Mouse (Mus musculus): Measurements from ENCODE around the gene C1ql1. TPM values are rescaled to one million over a fixed set of nuclear protein-coding genes. Genes with fewer than 3 reads are reported as not detected.

C1ql1 gene
- total RNA-seq, 2 experiments from 2014 or later, result not detected

DNA sequence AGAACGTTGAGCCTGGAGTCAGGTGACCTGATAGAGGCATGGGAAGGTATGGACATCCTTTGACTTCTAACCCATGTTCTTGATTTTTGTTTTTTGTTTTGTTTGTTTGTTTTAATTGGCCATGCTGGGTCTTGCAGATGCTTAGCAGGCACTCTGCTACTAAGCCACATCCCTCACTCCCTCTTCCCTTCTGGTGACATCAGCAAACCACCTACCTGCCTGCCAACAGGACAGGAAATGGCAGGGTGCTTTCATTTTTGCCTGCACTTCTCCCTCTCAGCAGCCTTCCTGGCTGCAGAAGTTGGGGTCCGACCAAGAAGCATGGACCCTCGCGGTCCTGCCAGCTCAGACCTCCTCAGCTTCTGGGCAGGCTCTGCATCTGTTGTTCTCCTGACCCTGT lies 14.6 kb upstream of the C1ql1 start:
- no peak for DNase-seq
- intact Hi-C loops (cut with DNase I), result no loop called here

DNA sequence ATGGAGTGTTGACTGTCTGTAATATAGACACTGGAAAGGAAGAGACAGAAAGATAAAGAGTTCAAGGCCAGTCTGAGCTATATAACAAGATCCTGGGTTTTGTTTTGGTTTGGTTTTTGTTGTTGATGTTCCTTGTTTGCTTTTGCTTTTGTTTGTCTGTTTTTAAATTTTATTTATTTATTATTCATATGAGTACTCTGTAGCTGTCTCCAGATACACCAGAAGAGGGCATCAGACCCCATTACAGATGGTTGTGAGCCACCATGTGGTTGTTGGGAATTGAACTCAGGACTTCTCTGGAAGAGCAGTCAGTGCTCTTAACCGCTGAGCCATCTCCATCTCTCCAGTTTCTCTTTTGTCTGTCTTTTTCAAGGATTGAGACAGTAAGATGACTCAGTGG lies 12.4 kb upstream of the C1ql1 start:
- no peak for DNase-seq
- intact Hi-C loops (cut with DNase I), result no loop called here

DNA sequence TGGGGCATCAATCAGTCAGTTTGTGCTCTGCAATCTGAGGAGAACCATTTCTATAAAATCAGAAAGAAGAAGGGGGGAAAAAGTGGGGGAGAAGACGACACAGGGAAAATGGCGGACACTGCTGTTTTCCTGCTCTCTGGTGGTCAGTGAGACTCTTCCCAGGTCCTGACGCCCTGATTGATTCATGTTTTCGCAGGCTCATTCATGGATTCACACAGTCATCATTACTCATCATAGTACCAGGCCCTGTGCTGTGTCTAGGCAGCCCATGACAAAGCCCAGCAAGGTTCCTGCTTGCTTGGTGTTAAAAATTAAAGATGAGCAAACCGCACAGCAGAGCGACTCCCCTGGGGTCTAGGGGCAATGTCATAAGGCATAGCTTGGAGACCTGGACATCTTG lies 11.9 kb upstream of the C1ql1 start:
- no peak for DNase-seq
- intact Hi-C loops (cut with DNase I), result no loop called here

DNA sequence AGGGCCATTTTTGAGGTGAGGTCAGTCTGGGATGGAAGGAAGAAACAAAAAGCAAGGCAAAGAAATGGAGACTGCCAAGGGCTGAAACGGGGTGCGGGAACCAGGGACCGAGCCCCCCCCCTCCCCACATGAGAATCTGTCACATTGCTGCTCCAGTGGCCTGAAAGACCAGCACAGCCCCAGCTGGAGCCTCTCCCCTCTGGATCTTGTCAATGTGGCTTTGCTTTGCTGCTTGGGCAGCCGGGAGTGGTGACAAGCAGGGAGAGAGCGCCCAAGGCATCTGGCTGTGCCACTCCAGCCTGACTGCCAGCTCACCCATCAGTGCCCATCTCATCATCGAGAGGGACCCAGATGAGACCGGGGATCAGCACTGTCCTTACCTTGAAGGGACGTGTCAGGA lies 11.2 kb upstream of the C1ql1 start:
- intact Hi-C loops (cut with DNase I), result no loop called here
- no peak for DNase-seq

DNA sequence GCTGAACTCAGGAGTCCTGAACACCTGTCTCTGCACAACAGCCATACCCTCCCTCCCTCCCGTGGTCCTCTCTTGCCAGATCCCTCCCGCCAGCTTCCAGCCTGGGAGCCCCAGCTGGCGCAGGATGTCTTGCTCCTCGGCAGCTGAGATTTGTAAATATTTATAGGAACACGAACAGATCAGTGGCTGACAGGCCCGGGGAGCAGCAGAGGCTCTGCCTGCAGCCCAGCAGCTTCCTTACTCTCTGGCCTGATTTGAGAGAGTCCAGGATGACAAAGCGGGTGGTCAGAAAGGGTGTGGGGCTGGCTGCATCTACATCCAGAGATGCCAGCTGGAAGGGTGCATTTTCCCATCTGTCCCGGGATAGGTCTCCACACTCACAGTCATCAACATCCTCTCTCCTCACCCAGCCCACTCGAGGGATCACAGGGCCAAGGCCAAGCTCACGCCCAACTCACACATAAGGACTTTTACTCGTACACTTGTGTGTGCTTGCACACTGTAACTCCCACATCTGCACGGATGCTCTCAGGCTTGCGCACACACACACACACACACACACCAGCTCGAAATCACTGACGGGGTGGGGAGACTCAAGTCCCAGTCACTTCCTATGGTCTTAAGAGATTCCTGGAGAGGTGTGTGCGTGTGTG lies 10.6 kb upstream of the C1ql1 start:
- peak in 1 of 2 experiments; percentile 24 for DNase-seq
- intact Hi-C loops (cut with DNase I), result no loop called here

DNA sequence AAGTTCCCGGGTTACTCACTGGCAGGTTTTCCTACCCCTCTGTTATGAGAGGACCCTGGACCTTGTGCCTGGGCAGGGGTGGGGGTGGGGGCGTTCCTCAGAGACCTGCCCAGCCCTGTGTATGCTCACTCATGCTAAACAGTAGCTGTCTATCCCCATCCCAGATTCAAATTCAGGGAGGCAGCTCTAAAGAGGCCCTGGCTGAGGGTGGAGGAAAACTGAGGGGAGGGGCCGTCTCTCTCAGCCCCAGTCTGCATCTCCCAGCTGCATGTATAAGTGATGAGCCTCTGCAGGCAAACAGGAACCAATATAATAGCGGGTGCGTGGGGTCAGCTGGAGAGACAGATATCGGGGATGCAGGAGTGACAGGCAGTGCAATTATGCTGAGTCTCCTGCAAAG lies 6.4 kb upstream of the C1ql1 start:
- intact Hi-C loops (cut with DNase I), result no loop called here
- no peak for DNase-seq

DNA sequence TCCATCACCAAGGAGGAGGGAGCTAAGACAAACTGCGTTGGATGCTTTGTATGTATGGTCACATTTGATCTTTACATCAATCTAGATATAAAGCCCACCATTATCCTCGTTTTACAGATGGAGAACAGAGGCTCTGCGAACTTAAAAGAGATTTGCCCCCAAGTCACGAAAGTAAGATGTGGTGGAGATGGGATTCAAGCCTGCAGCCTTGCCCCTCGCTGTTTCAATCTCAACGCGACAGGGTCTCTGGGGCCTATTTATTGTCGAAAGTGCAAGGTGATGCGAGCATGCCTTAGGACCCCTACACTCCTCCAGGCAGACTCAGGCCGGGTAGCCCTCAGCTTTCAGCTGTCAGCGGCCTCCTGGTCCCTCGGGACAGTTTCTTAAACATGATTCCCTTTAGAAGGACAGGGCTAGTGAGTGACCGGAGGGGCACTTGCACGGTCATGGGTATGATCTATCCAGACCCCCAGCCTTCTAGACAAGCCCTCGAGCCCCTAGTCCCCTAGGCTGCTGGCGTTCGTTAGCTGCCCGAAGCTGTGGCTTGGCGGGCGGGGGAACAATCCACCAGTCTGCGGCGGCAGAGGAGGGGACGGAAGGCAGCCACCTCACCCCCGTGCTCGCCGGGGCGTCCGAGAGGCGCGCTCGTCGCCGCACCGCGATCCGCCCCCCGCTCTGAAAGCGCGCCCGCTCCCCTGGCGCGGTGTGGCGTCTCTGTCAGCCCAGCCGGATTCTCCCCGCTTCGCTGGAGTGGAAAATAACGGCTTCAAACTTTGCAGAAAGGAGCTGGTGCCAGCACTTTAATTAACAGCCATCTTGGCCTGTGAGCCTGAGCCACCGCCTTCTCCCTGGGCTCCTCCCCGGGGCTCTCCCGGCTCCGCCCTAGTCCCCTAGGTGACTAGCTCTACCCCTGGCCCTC lies 1.8 kb upstream of the C1ql1 start:
- peak; percentile 41 to 47 for DNase-seq
- intact Hi-C loops (cut with DNase I), result no loop called here

DNA sequence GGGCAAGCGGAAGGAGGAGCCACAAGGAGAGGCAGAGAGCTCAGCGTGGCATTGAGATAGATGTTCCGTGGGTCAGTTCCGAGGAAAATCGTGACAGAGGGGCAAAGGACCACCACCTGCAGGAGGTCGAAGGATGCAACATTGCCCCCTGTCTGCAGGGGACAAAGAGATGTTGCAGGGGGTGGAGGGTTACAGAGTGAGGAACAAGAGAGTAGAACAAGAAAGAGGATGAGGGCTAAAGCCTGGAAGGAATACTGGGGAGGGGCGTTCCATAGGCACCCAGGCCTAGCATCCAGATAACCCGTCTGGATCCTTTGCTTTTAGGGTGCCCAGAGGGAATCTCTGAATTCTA lies 480 bp upstream of the C1ql1 start:
- intact Hi-C loops (cut with DNase I), result no loop called here

DNA sequence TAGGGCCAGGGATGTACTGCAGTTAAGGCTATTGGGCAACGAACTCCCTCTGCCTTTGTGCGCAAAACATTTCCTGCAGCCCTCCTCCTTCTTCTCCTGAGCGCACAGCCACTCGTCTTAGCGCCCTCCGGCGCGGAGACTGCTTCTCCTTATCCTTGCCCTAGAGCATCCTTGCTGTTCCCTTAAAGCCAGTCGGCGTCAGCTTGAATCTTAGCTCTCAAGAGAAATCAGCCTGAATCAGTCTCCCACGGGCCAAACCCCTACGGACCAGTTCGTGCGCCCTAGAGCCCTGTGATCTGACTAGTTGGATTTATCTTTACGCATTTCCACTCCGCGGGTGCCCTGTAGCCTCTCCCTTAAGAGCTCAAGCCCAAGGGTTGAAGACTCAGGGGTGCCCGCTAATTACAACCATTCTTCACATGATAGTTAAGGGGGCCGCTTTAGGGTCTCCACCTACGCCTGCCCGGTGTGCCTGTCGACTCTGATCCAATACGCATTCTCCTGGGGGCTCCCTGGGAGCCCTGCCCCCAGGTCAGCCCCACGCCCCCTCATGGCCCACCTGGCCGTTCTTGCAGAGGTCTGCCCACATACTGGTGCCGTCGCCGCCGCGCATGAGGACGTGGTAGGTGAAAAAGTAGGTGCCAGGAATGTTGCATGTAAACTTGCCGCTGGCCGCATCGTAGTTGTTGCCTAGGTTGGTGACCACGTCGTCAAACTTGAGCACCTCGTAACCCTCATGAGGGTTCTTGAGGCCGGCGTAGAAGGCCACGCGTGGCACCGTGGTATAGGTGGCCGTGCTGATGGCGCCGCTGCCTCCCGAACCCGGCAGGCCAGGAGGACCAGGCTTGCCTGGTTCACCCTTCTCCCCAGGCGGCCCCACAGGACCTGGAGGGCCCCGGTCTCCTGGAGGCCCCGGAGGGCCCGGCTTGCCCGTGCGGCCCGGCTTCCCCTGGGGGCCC lies 903 bp downstream of the C1ql1 start:
- DNase-seq, result no peak
- intact Hi-C loops (cut with DNase I), result no loop called here

More for the DNA sequence above, 480 bp upstream of the C1ql1 start:
- no peak for DNase-seq

DNA sequence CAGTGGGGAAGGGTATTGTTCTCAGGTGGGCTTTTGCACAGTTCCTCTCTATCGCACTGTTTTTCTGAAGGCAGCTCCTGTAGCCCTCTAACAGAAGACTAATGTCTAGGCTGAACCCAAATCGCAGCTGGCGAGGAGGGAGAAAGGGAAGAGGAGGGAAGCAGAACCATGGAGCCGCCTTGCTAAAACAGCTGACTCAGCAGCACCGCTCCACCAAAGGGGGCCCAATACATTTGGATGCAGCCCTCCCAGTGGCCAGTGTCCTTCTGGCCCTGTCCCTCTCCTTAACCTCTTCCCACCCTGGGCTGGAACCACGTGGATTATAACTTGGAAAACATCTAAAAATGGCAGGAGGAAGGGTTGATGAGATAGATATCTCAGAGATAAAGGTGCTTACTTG lies 5.3 kb downstream of the C1ql1 start:
- DNase-seq, result no peak
- intact Hi-C loops (cut with DNase I), result no loop called here

DNA sequence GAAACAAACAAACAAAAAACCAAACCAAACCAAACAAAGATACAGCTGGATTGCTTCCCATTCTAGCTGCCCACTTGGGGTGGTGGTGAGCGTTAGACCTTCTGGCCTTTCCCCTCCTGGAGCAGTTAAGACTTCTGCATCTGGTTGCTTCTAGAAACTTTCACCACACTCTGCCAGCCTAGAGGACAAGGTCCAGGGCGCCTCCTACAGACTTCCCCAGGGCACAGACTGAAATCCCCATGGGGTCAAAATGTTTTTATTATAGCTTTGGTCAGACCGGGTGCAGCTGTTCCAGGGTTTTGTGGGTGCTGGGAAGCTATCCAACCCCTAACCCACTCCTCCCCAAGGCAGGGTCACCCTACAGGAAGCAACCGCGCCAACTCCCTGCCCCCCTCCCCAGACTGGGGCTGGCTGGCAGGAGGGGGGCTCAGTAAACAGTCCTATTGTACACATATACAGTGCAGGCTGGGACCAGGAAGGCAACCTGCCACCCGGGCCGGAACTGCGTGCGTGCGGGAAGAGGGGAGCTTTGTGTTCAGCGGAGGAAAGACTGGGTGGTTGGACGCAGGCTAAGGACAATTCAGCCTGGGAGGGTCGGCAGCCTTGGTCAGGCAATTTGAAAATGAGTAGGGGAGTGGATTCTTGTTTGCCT lies 7.3 kb downstream of the C1ql1 start:
- DNase-seq, result no peak
- intact Hi-C loops (cut with DNase I), result no loop called here

DNA sequence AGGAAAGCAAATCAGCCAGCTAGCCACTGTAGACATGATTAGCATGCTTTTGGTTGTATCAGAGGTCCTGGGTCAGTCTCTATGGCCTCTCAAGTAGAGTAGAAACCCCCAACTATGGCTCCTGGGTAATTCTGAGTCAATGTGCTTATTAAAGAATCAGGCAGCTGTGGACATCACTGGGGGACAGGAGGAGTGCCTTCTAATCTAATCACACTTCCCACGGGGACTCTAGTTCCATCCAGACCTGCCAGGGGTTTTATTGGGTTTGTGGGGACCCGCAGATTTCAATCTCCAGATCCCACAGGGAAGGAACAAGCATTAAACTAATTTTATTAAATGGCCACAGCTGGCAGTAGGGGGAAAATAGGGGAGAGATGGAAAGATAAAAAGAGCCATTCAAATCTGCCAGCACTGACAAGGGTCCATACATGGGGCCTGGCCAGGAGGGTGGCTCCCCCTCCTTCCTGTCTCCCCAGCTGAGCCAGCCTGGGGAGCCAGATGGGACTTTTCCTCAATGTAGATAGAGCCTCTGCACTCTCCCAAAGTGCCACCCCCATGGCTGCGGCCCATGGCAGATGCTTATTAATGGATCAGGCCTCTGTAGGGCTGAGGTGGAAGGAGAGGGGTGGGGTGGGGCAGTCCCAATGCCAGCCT lies 8.8 kb downstream of the C1ql1 start:
- intact Hi-C loops (cut with DNase I), result no loop called here

DNA sequence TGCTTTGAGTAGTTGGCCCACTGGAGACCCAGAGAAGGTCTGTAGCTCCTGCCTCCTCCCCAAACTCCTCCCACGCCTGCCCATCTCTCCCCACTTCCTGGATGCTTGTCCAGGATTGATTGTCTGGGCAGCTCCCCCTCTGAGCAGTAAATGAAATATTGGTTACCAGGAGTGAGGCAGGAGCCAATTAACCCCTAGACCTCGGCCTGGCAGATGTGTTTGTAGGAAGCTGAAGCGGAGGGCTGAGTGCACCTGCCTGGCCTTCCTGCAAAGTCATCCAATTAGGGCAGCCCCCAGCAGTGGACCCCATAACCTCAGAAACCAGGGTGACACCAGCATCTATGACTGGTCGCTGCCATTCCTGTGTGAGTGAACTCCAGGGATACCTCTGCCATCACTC lies 10.2 kb downstream of the C1ql1 start:
- intact Hi-C loops (cut with DNase I), result no loop called here

More for the DNA sequence above, 8.8 kb downstream of the C1ql1 start:
- no peak for DNase-seq

DNA sequence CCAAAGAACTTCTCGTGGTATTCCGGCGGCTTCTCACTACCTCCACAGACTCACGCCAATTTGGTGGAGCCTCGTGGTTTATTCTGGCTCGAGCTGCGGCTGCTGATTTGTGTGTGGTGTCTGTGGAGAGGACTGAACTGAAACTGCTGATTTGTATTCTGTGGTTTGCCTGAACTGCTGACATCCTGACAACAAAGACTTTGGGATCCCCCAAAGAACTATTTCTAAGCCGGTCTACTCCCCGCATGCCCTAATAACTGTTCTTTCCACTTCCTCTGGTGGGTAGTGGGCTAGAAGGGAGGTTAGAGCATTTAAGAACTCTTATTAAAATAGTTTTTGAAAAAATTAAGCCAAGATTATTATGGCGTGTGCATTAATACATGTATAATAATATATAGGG lies 15.8 kb downstream of the C1ql1 start:
- no peak for DNase-seq
- intact Hi-C loops (cut with DNase I), result no loop called here

More for the DNA sequence above, 10.2 kb downstream of the C1ql1 start:
- no peak for DNase-seq

DNA sequence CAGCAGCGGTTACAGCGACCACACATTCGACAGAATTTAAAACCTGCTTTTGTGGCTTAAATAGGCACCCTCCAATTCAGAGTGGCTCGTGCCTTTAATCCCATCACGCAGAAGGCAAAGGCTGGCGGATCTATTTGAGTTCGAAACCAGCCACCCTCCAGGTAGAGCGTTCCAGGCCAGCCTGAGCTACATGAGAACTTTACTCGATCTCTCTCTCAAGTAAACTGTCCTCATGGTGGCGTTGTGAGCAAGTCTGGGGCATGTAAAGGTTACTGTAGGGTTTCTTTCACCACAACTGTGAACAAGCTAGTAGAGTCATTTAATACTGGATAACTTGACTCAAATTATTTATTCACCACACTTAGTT lies 21.2 kb downstream of the C1ql1 start:
- intact Hi-C loops (cut with DNase I), result no loop called here
- no peak for DNase-seq

DNA sequence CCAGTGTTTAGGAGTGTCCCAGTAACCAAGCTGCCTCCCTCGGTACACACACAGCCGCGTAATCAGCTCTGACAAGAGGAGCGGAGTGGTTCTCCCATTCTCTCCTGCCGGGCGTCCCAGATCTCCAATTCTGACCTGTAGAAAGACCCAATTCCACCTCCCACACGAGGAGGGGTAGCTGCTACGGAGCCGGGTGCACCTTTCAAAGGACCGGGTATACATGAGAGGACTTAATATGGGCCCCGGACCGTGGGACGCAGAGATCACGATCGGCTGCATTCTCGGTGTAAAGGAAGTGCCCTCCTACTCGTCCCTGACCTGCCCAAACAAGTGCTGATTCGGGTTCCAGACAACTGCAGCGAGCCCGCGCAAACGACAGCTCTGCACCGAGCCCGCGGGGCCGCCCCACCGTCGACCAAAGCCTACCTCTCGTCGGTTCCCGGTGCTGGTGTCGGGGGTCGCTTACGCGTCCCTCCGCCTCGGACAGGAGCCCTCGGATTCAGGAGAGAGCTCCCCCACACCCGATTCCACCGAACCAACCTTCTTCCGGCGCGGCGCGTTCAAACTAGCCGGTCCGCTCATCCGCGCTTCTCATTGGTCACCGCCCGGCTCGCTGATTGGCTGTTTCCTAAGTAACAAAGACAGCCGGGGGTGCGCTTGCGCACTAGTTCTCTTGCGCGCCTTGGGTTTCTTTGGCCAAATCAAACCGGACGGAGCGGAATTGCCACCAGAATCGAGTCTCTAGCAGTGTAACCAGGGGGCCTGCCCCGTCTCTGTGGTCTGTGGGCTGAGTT lies 21.7 kb downstream of the C1ql1 start, which contains the start of gene Kif18b:
Gene Kif18b (minus strand): TSS at position 568 of the 794 bp plus-strand sequence.
- intact Hi-C loops (cut with DNase I), result no loop called here
- peak; percentile 89 to 90 for DNase-seq

DNA sequence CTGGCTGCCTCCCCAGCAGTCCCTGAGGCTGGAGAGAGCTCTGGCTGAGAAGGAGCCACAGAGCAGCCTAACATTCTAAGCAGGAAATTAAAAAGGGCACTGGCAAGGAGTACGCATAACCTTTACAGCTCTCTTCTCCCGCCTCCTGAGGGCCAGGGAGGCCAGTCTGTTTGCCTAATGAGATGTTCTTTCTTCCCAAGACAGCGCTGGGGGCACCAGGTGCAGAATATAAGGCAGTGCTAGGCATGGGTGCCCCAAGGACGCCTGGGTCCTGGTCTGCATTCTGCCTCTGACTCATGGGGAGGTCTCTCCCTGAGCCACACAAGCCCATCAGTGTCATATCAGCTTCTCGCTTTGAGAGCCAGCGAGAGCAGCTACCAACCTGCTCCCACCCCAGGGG lies 25.0 kb downstream of the C1ql1 start:
- no peak for DNase-seq
- intact Hi-C loops (cut with DNase I), result no loop called here

DNA sequence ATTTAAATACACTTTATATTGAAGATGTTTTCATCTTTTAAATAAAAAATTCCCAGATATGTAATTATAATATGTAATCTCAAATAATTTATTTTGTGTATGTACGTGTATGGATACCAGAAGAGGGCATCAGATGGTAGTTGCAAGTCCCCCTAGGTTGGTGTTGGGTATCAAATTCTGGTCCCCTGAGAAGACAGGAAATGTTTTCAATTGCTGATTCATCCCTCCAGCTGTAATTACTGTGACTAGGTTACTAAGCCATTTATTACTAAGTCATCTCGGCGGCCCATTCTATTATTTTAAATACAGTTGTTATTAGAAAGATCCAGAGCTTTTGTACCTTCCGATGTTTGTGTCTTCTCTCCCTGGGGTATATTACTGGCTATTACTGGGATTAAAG lies 28.4 kb downstream of the C1ql1 start:
- intact Hi-C loops (cut with DNase I), result no loop called here
- DNase-seq, result no peak

DNA sequence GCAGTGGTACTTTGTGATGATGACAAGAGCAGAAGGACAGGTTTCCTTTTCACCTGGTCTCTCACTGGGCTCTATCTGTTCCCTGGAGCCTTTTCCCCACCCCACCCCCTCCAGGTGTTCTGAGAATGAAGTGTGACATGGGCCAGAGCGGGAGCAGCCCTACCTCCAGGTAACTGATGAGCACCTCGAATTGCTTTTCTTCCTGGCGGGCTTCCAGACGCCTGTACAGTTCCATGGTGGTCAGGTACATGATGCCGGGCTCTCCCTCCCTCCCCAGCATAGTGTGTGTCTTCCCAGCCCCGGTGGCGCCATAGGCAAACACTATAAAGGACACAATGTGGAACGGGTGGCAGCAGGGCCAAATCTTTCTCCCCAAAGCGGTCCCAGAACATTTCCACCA lies 31.1 kb downstream of the C1ql1 start:
- intact Hi-C loops (cut with DNase I), result no loop called here
- DNase-seq, result no peak

Measured in heart, postnatal 36 days (tissue).